Comparison of ENCODE assay signal across 8 mouse cellular contexts in genomic region chr7:113206644-113207470, GRCm38 (mm10). TPM values are rescaled to one million over a fixed set of nuclear protein-coding genes. Genes with fewer than 3 reads are reported as not detected.
DNase-seq lines count a peak whose midpoint lies in the region; ATAC-seq lines count a peak whose summit lies in the region.

Arntl (plus strand) TSS chr7:113207465.

- peak; percentile 94 to 96 for ATAC-seq in hematopoietic stem cell, adult 5-6 weeks (replicated peaks in 1 of 2; ENCODE audit: insufficient read depth in 1 of 2, low FRiP score in 2 of 2, low TSS enrichment in 1 of 2, low read depth in 1 of 2, poor library complexity in 2 of 2, severe bottlenecking in 2 of 2)
- peak; percentile 98 for ATAC-seq in lung, embryonic 16.5 days (ENCODE audit: low read depth)

- H3K27me3 ChIP-seq in lung, embryonic 16.5 days (ENCODE audit: control insufficient read depth, insufficient read depth, low read depth, low read length), result peaks cover 23% of the 10 kb centered on the region

- H3K4me3 ChIP-seq in lung, embryonic 16.5 days (ENCODE audit: low read length), result peak within 1 kb of the TSS; percentile 86

- peak within 1 kb of the TSS; percentile 82 for H3K4me2 ChIP-seq in lung, embryonic 16.5 days (ENCODE audit: low read depth, low read length)

- H3K27ac ChIP-seq in lung, embryonic 16.5 days (ENCODE audit: low read length), result peak within 1 kb of the TSS; percentile 84

- DNase-seq in MN1 (ENCODE audit: low spot score), result peak; percentile 99
- peak; percentile 94 for DNase-seq in cerebellum, adult 8-10 months
- DNase-seq in forelimb bud, embryonic 11.5 days (ENCODE audit: low read depth, low spot score), result peak; percentile 100
- peak; percentile 94 for DNase-seq in layer of hippocampus, adult 9-10 months (ENCODE audit: low spot score)
- DNase-seq in ovary, postnatal 10 days (ENCODE audit: low spot score), result peak; percentile 81
- DNase-seq in thymus, postnatal 10 days (ENCODE audit: low spot score in 2 of 2), result peak; percentile 91 to 93

- peak within 1 kb of the TSS; percentile 74 for H3K9ac ChIP-seq in lung, embryonic 16.5 days (ENCODE audit: low read length)

- no peaks in the 10 kb centered on the region for H3K9me3 ChIP-seq in lung, embryonic 16.5 days (ENCODE audit: control insufficient read depth, low read length)

- peaks cover 13% of the 10 kb centered on the region; the same call in 1 of the 2 replicates for H3K4me1 ChIP-seq in lung, embryonic 16.5 days (replicated peaks; ENCODE audit: control insufficient read depth, insufficient read depth, low read length)

- WGBS in lung, embryonic 16.5 days, result 0% methylated on average over 52 of the region's 52 CpGs

- no peaks in the 10 kb centered on the region for H3K36me3 ChIP-seq in lung, embryonic 16.5 days (ENCODE audit: control insufficient read depth, insufficient read depth, low read length)

RNA-seq across cellular contexts. Expression of gene Arntl, which starts in this region (rescaled TPM):
- 14.2 and 14.4 TPM in 2 replicates for total RNA-seq in hematopoietic stem cell, adult 5-6 weeks (2017)
- polyA plus RNA-seq in lung, embryonic 16.5 days (2015; fragmentation: Nextera tagmentation; extraction: Ambion mirVana), result 12.6 and 13.5 TPM in 2 replicates

Comparison
In these comparisons a context has a peak if more than half of its experiments do, and no peak if none do; other contexts are left out.
1. Peak in every context shown above with its lines: DNase-seq, ATAC-seq, H3K4me3 ChIP-seq and H3K27ac ChIP-seq.